Mouse (Mus musculus) cerebellum, adult 11-12 months (tissue): Measurements from ENCODE around the gene Gm12800.
A peak's percentile ranks its signal among the peaks of the same experiment; 100 is the strongest.
"Not testable (repeated sequence)": the region's sequence is repeated elsewhere in the genome, so short reads cannot be mapped to it uniquely, and the experiment has no call there.

Experiments
- DNase-seq: peaks from one replicate; pipeline ENCODE4 v3.0.0; 2022

Gm12800 gene

GRCm38 (mm10) chr4:101908821-101909220, at the start of gene Gm12800:
Gene Gm12800, plus strand, starts transcription at chr4:101909121.
- not testable (repeated sequence) for DNase-seq

- DNase-seq, result no peak
These were observed 48.0 kb upstream of the Gm12800 start for GRCm38 (mm10) chr4:101860873-101861272.

GRCm38 (mm10) chr4:101862289-101862688, 46.6 kb upstream of the Gm12800 start:
- DNase-seq, result no peak

GRCm38 (mm10) chr4:101872031-101872430, 36.9 kb upstream of the Gm12800 start:
- peak; percentile 17 for DNase-seq

GRCm38 (mm10) chr4:101875687-101876086, 33.2 kb upstream of the Gm12800 start:
- not testable (repeated sequence) for DNase-seq

- DNase-seq, result no peak
These were observed 25.3 kb upstream of the Gm12800 start for GRCm38 (mm10) chr4:101883641-101884040.

GRCm38 (mm10) chr4:101889377-101889776, 19.5 kb upstream of the Gm12800 start:
- no peak for DNase-seq

- no peak for DNase-seq
These were observed 15.1 kb upstream of the Gm12800 start, which contains the start of gene C130073F10Rik for GRCm38 (mm10) chr4:101893656-101894420. Gene C130073F10Rik, minus strand, starts transcription at chr4:101893789.

- DNase-seq, result not testable (repeated sequence)
These were observed 31.2 kb downstream of the Gm12800 start, which contains the start of gene Gm12794 for GRCm38 (mm10) chr4:101940107-101940506. Gene Gm12794, plus strand, starts transcription at chr4:101940407.
